Mouse (Mus musculus) bone marrow macrophage, adult 2 months (primary cell): ENCODE measurements around the gene Elfn1.

ENCODE experiments used
- CTCF ChIP-seq: IDR thresholded peaks from 2 replicates; pipeline ENCODE4 v1.5.1; 2012; ENCODE audit warnings: low read depth, mild to moderate bottlenecking, low read length, moderate library complexity
- POLR2A ChIP-seq: IDR thresholded peaks from 2 replicates; pipeline ENCODE4 v1.6.1; 2012; ENCODE audit warnings: mild to moderate bottlenecking, low read depth, low read length, borderline replicate concordance

- TF ChIP-seq CTCF (no peak), POLR2A (no peak)
Measured at GRCm38 (mm10) chr5:139892995-139893345, 14.8 kb upstream of the Elfn1 start.
